Mouse (Mus musculus): ENCODE data around the gene Gm12185. TPM values are rescaled to one million over a fixed set of nuclear protein-coding genes. Genes with fewer than 3 reads are reported as not detected.
"Not testable (repeated sequence)": the region's sequence is repeated elsewhere in the genome, so short reads cannot be mapped to it uniquely, and the experiment has no call there.

The Gm12185 gene
- not detected in 2 replicates for polyA plus RNA-seq (2016; fragmentation: Nextera tagmentation; extraction: Ambion mirVana)

- 53% methylated on average over 4 of the region's 4 CpGs for WGBS
- H3K36me3 ChIP-seq; H3K27me3 ChIP-seq (ENCODE audit: insufficient read depth, poor library complexity, severe bottlenecking); H3K9me3 ChIP-seq; DNase-seq (ENCODE audit: low spot score); H3K4me3 ChIP-seq; H3K27ac ChIP-seq: not testable (repeated sequence)
- H3K4me1 ChIP-seq: peaks cover 10% of the 10 kb centered on the region
These were observed at the start of gene Gm12185 for GRCm38 (mm10) chr11:48991740-48992520. Gene Gm12185, minus strand, starts transcription at chr11:48992226.

- DNase-seq (ENCODE audit: low spot score); H3K4me1 ChIP-seq; H3K36me3 ChIP-seq; H3K27me3 ChIP-seq (ENCODE audit: insufficient read depth, poor library complexity, severe bottlenecking); H3K27ac ChIP-seq; H3K4me3 ChIP-seq; H3K9me3 ChIP-seq: not testable (repeated sequence)
These were observed 20.0 kb upstream of the Gm12185 start for GRCm38 (mm10) chr11:49012074-49012473.

GRCm38 (mm10) chr11:49006785-49007184 is 14.8 kb upstream of the Gm12185 start:
- WGBS: 43% methylated on average over 1 of the region's 1 CpGs
- H3K9me3 ChIP-seq; H3K27me3 ChIP-seq (ENCODE audit: insufficient read depth, poor library complexity, severe bottlenecking); H3K4me3 ChIP-seq; H3K4me1 ChIP-seq; H3K36me3 ChIP-seq; H3K27ac ChIP-seq; DNase-seq (ENCODE audit: low spot score): not testable (repeated sequence)

GRCm38 (mm10) chr11:49006317-49006716 is 14.3 kb upstream of the Gm12185 start:
- H3K36me3 ChIP-seq; DNase-seq (ENCODE audit: low spot score); H3K27ac ChIP-seq; H3K27me3 ChIP-seq (ENCODE audit: insufficient read depth, poor library complexity, severe bottlenecking); H3K4me3 ChIP-seq; H3K4me1 ChIP-seq; H3K9me3 ChIP-seq: not testable (repeated sequence)
- 58% methylated on average over 2 of the region's 2 CpGs for WGBS

GRCm38 (mm10) chr11:49000411-49000810 is 8.4 kb upstream of the Gm12185 start:
- H3K27me3 ChIP-seq (ENCODE audit: insufficient read depth, poor library complexity, severe bottlenecking); H3K36me3 ChIP-seq; H3K4me3 ChIP-seq; DNase-seq (ENCODE audit: low spot score); H3K9me3 ChIP-seq; H3K27ac ChIP-seq; H3K4me1 ChIP-seq: not testable (repeated sequence)
- 56% methylated on average over 1 of the region's 1 CpGs for WGBS

GRCm38 (mm10) chr11:48994018-48994417 is 2.0 kb upstream of the Gm12185 start, which contains the start of gene Tgtp1:
Gene Tgtp1, minus strand, starts transcription at chr11:48994172.
- not testable (repeated sequence) for H3K27me3 ChIP-seq (ENCODE audit: insufficient read depth, poor library complexity, severe bottlenecking); DNase-seq (ENCODE audit: low spot score); H3K9me3 ChIP-seq; H3K4me3 ChIP-seq; H3K27ac ChIP-seq; H3K36me3 ChIP-seq
- H3K4me1 ChIP-seq: peaks cover 10% of the 10 kb centered on the region
- WGBS: 35% methylated on average over 2 of the region's 2 CpGs

GRCm38 (mm10) chr11:48993296-48993695 is 1.3 kb upstream of the Gm12185 start:
- not testable (repeated sequence) for H3K4me3 ChIP-seq; H3K27me3 ChIP-seq (ENCODE audit: insufficient read depth, poor library complexity, severe bottlenecking); DNase-seq (ENCODE audit: low spot score); H3K27ac ChIP-seq; H3K36me3 ChIP-seq; H3K9me3 ChIP-seq
- whole genome bisulfite sequencing: 13% methylated on average over 10 of the region's 10 CpGs
- H3K4me1 ChIP-seq: peaks cover 10% of the 10 kb centered on the region

- not testable (repeated sequence) for H3K4me3 ChIP-seq; H3K9me3 ChIP-seq; H3K36me3 ChIP-seq; H3K27ac ChIP-seq; H3K27me3 ChIP-seq (ENCODE audit: insufficient read depth, poor library complexity, severe bottlenecking); DNase-seq (ENCODE audit: low spot score)
- peaks cover 10% of the 10 kb centered on the region for H3K4me1 ChIP-seq
- WGBS: 72% methylated on average over 2 of the region's 2 CpGs
These were observed 2.0 kb downstream of the Gm12185 start for GRCm38 (mm10) chr11:48989981-48990380.

- H3K4me1 ChIP-seq; H3K4me3 ChIP-seq; H3K36me3 ChIP-seq; H3K9me3 ChIP-seq; H3K27ac ChIP-seq; H3K27me3 ChIP-seq (ENCODE audit: insufficient read depth, poor library complexity, severe bottlenecking): not testable (repeated sequence)
- 63% methylated on average over 2 of the region's 3 CpGs for WGBS
- peak; percentile 17 for DNase-seq (ENCODE audit: low spot score)
These were observed 3.8 kb downstream of the Gm12185 start for GRCm38 (mm10) chr11:48988219-48988618.

- H3K4me1 ChIP-seq; DNase-seq (ENCODE audit: low spot score); H3K27ac ChIP-seq; H3K36me3 ChIP-seq; H3K4me3 ChIP-seq; H3K27me3 ChIP-seq (ENCODE audit: insufficient read depth, poor library complexity, severe bottlenecking); H3K9me3 ChIP-seq: not testable (repeated sequence)
- no CpG with 5 or more reads among the region's 3 CpGs for whole genome bisulfite sequencing
These were observed 9.2 kb downstream of the Gm12185 start for GRCm38 (mm10) chr11:48982848-48983247.

GRCm38 (mm10) chr11:48980052-48980451 is 12.0 kb downstream of the Gm12185 start:
- H3K4me1 ChIP-seq; DNase-seq (ENCODE audit: low spot score); H3K27ac ChIP-seq; H3K36me3 ChIP-seq; H3K27me3 ChIP-seq (ENCODE audit: insufficient read depth, poor library complexity, severe bottlenecking); H3K9me3 ChIP-seq; H3K4me3 ChIP-seq: not testable (repeated sequence)
- WGBS: no CpG with 5 or more reads among the region's 5 CpGs

- not testable (repeated sequence) for H3K9me3 ChIP-seq; H3K4me3 ChIP-seq; H3K4me1 ChIP-seq; H3K27ac ChIP-seq; DNase-seq (ENCODE audit: low spot score); H3K27me3 ChIP-seq (ENCODE audit: insufficient read depth, poor library complexity, severe bottlenecking); H3K36me3 ChIP-seq
- WGBS: no CpG with 5 or more reads among the region's 3 CpGs
These were observed 12.8 kb downstream of the Gm12185 start, which contains the start of gene 9930111J21Rik1 for GRCm38 (mm10) chr11:48979251-48979650. Gene 9930111J21Rik1, minus strand, starts transcription at chr11:48979398.

- not testable (repeated sequence) for H3K27ac ChIP-seq; H3K27me3 ChIP-seq (ENCODE audit: insufficient read depth, poor library complexity, severe bottlenecking); H3K4me3 ChIP-seq; H3K4me1 ChIP-seq; H3K9me3 ChIP-seq; DNase-seq (ENCODE audit: low spot score); H3K36me3 ChIP-seq
- no CpG with 5 or more reads among the region's 1 CpGs for WGBS
These were observed 13.6 kb downstream of the Gm12185 start, which contains the start of gene Olfr56 for GRCm38 (mm10) chr11:48978240-48978939. Gene Olfr56, plus strand, starts transcription at chr11:48978889.
